Comparison of ENCODE assay signal across 8 mouse cellular contexts in genomic region chr4:63118639-63119437, GRCm38 (mm10). TPM values are rescaled to one million over a fixed set of nuclear protein-coding genes. Genes with fewer than 3 reads are reported as not detected.
DNase-seq lines count a peak whose midpoint lies in the region; ATAC-seq lines count a peak whose summit lies in the region.

No protein-coding gene starts in this region.

- H3K27me3 ChIP-seq in hindbrain, embryonic 14.5 days (ENCODE audit: control insufficient read depth, insufficient read depth, low read length): no peaks in the 10 kb centered on the region

- H3K4me2 ChIP-seq in hindbrain, embryonic 14.5 days (replicated peaks): no peak overlapping the region

- peak; percentile 91 for ATAC-seq in hindbrain, embryonic 14.5 days (ENCODE audit: low FRiP score)

- H3K36me3 ChIP-seq in hindbrain, embryonic 14.5 days (replicated peaks; ENCODE audit: control insufficient read depth, insufficient read depth): peaks cover 50% of the 10 kb centered on the region

- no peaks in the 10 kb centered on the region for H3K9me3 ChIP-seq in hindbrain, embryonic 14.5 days (ENCODE audit: control insufficient read depth, low read length)

- 91% methylated on average over 5 of the region's 5 CpGs for WGBS in hindbrain, embryonic 14.5 days

- H3K9ac ChIP-seq in hindbrain, embryonic 14.5 days: no peak overlapping the region

- peak; percentile 53 for DNase-seq in WW6 (ENCODE audit: low read depth, low spot score)
- peak; percentile 85 to 90 for DNase-seq in cerebellum, postnatal 25 days
- DNase-seq in frontal cortex, postnatal 36 days (ENCODE audit: low spot score in 2 of 2): peak; percentile 75 to 84
- peak; percentile 92 for DNase-seq in hindbrain, embryonic 14.5 days (ENCODE audit: low spot score)
- peak; percentile 72 to 86 for DNase-seq in layer of hippocampus, postnatal 14 days (ENCODE audit: low spot score in 2 of 2)
- DNase-seq in lung, postnatal 10 days: peak; percentile 87
- peak; percentile 92 for DNase-seq in retina, embryonic 14.5 days (ENCODE audit: low spot score)
- DNase-seq in thymus, postnatal 4 days: peak; percentile 91

- H3K4me1 ChIP-seq in hindbrain, embryonic 14.5 days (replicated peaks; ENCODE audit: control insufficient read depth, insufficient read depth, low read length): no peaks in the 10 kb centered on the region

- no peak overlapping the region for H3K4me3 ChIP-seq in hindbrain, embryonic 14.5 days (replicated peaks; ENCODE audit: low read length)

- no peak overlapping the region for H3K27ac ChIP-seq in hindbrain, embryonic 14.5 days

RNA-seq across cellular contexts. Expression of gene Ambp, which starts 35.8 kb away (rescaled TPM):
- not detected in 2 replicates for polyA plus RNA-seq in hindbrain, embryonic 14.5 days (2014; fragmentation: Nextera tagmentation; extraction: Ambion mirVana)
- total RNA-seq in layer of hippocampus, postnatal 14 days (2021): not detected

RNA-seq across cellular contexts. Expression of gene Kif12, which starts 53.1 kb away (rescaled TPM):
- polyA plus RNA-seq in hindbrain, embryonic 14.5 days (2014; fragmentation: Nextera tagmentation; extraction: Ambion mirVana): 0.11 TPM in 1 of 2 replicates, not detected in the other
- total RNA-seq in layer of hippocampus, postnatal 14 days (2021): not detected
